Mouse (Mus musculus): ENCODE results near the gene Scn11a. TPM values are rescaled to one million over a fixed set of nuclear protein-coding genes. Genes with fewer than 3 reads are reported as not detected.

The Scn11a gene
- 0.04 TPM in 1 of 2 replicates, not detected in the other for total RNA-seq (2021)
- long read RNA-seq, experiment 1 = 0 reads
- long read RNA-seq, experiment 2 = 0 reads

DNA sequence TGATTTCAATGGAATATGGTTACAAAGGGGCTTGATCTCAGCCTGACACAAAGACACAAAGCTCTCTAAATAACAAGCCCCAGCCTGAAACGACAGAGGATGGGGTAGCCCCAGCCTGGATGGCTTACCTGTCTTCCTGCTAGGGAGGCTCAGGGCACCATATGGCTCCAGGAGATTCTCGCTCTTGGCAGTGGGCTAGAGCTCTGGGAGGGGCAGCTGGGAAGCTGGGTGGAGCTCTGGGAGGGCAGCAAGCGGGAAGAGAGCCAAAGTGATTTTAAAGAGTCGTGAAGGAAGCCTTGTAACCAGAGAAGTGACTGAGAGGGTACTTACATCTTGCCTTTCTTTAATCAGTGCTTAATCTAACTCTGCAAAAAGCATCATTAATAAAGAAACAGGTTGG lies at the start of gene Scn11a:
Gene Scn11a, minus strand, starts transcription at position 160 of the 400 bp plus-strand sequence.
- DNase-seq = no peak

DNA sequence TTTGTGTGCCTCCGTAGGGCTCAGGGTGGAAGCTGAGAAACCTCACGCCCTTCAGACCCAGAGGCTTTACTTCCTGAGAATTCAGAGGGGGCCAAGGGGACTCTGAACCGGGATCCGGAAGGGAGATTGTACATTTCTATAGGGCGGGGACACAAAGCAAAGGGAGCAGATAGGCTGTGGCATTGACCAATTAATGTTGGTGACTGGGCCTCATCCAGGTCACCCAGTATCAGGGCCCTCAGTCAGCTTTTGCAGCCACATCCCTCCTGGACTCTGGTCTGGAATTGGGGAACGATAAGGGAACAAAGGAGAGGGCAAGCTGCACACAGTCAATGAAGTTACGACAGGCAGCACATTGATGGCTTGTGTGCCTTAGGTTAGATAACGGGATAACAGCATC lies 28.9 kb upstream of the Scn11a start:
- DNase-seq = no peak

DNA sequence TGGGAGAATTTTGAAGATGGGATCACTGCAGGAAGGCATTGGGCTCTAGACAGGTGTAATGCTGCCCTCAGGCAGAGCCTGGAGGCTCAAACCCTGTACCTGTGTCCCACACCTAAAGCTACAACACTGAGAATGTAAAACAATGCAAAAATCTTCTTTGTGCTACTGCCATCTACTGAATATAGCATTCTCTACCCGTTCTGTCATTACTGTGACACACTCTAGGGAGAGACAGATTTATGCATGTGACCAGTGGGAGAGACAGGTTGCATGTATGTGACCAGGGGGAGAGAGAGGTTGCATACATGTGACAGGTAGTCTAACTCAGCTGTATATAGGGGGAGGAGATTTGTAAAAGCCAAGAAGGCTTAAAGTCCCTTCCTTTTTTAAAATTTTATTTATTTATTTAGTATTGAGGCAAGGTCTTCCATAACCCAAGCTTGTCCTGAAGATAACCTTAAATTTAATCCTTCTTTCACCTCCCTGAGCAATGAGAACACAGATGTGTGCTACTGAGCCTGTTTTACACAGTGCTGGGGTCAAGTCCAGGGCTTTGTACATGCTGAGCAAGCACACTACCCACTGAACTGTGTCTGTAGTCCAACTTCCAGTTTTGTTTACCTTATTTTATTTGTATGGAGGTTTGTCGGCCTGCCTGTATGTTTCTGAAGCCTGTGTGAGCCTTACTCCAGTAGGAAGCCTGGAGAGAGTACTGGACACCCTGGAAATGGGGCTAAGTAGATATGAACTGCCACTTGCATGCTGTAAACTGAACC lies 28.0 kb upstream of the Scn11a start:
- no peak for DNase-seq

DNA sequence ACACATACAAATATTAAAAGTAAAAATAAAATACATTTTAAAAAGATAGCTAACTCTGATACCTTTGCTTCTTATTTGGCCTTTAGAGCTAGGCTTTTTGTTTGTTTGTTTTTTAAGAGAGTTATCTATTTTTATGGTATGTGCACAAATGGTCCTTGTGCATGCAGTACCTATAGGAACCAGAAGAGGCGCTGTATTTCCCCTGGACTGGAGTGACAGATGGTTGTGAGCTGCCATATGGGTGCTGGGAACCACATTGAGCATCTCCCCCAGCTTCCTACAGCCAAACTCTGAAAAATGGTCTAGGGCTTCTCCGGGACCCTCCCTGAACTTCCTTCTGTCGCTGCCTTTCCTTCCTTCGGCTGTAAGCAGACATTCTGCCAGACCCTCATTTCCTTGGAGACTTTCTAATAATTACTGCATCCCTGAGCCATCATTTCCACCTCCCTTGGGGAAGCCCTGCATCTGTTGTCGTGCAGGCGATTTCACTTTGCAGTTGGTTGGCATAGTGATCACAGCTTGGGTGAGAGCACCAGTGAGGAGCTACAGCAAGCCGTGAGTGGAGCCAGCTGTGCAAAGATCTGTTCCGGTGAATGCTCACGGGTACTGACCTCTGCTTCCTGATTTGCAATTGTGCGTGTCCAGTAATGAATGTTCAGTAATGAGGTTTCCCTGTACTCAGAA lies 27.2 kb upstream of the Scn11a start:
- DNase-seq = no peak

DNA sequence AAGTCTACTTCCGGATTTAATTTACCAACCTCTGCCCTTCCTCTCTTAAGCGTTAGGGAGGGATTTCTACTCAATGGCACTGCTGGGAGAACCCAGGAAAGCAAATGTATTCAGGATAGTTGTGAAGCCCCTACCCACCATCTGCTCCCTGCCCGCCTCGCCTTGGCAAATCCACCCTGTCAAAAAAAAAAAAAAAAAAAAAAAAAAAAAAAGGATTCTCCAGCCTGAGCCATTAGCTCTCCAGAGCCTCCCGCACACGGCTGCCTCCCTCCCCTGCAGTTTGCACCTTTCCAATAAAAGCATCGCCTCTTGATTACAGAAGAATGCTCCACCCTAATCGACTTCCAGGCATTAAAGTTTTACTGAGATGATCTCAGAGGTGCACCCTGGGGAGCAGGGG lies 24.0 kb upstream of the Scn11a start:
- DNase-seq = no peak

DNA sequence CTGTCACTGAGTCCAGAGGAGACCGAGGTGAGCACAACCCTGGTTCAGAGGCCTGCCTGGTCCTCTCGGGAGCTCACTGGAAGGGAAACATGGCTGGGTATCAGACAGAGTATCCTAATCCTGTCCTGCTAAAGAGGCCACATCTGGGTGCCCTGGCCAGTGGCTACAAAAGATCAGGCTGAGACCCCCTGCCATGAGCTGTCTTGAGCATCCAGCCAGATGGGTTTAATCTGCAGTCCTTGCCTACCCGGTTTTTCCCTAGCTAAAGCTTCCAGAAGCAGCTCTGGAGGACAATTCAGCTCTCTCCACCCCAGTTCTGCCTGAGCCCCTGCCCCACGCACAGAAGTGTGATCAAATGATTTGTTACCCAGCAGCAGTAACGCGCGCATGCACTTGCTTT lies 23.4 kb upstream of the Scn11a start:
- no peak for DNase-seq

DNA sequence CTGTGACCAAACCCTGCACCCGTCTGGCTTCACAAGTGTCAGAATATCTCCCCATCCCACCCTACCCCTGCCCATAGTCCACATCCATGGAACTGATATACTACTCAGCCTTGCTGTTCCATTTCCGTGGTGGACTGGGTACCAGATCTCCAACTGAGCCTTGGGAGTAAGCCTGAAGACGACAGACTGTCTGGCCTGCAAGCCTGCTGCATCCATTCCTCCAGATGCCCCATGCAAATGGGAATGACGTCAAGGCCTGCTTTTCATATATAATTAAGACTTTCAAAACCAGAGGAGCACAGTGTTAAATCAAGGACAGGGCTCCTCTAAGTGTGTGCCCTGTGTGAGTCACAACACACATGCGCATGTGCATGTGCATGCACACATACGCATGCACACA lies 21.9 kb upstream of the Scn11a start:
- no peak for DNase-seq

DNA sequence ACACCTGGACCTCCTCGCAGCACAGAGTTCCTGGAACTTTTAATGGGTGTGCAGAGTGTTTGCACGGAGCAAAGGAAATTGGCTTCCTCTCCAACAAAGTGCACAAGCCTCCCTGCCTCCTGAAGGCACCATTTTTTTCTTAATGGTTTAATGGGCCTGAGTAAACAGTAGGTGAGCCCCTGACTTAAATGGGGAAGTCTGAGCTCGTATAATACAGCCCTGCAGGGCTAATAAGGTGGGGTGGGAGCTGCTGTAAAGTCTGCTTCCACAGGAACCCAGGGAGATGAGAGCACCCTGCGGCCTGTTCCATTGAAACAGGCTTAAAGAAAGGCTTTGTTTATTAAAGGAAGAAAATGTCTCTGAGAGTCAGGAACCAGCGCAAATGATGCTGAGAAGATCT lies 19.5 kb upstream of the Scn11a start:
- no peak for DNase-seq

DNA sequence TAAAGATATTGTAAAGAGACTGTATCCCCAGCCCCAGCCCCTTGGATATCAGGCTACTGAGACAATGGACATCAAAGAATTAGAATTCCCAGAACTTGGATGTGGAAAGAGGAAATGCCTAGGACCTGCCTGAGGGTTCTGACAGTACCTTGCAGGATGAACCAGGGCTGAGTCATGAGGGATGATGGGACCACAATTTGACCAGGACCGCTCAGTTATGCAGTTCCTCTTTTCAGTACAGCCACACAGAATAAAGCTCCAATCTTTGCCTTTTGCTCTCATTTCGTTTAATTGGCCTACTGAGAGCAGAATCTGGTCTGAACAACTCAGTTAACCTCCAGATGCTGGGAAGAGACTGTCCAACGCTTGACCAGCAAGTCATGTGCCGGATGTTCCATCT lies 18.3 kb upstream of the Scn11a start:
- DNase-seq = no peak

DNA sequence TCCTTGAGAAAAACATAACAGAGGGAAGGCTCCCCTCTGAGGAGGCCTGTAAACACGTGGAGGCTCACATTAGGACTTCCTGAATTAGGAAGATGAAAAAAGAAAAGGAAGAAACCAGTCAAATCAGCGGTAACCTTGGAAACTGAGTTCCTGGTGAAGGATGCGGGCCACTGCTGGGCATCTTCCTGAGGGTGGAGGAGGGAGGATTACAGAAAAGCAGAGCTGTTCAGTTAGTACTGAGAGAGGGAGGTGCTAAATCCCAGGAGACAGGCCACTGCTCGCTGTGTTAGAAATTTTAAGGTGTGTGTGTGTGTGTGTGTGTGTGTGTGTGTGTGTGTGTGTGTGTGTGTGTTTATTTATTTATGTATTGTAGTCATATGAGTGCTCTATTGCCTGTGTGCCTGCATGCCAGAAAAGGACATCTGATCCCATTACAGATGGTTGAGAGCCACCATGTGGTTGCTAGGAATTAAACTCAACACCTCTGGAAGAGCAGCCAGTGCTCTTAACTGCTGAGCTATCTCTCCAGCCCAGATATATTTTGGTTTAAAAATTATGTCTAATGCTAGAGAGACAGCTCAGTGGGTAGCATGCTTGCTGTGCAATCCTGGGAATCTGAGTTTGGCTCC lies 17.4 kb upstream of the Scn11a start:
- no peak for DNase-seq

DNA sequence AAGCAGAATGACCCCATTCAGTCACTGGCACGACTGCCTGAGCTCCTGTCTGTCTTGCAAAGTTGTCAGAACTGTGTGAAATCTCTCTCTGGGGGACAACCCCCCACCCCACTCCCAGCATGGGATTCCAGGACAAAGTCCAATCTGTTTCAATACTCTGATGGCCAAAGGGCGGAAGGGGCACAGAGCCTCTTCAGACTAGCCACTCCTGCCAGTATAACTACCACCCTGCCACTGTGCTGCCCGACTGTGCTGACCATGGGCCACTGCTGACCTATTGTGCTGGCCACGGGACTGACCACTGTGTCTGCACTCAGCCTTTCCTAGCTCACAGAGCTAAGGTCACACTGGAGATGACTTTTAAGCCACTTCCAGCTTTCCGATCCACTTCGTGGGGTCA lies 16.8 kb upstream of the Scn11a start:
- DNase-seq = no peak

DNA sequence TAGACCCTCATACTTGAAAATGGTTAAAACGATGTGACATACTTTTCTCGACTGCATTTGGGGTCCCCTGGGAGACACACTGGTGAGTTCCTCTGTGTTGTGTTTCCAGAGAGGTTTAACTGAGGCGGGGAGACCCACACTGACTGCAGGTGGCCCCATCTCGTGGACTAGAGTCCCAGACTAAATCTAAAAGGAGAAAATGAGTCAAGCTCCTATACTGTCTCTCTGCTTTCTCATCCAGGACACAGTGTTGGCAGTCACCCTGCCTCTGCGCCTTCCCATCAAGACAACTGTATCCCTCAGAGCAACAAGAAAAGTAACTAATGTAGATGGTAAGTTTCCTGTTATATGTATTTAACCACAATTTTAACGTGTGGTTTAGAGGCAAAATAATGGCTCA lies 15.9 kb upstream of the Scn11a start:
- no peak for DNase-seq

DNA sequence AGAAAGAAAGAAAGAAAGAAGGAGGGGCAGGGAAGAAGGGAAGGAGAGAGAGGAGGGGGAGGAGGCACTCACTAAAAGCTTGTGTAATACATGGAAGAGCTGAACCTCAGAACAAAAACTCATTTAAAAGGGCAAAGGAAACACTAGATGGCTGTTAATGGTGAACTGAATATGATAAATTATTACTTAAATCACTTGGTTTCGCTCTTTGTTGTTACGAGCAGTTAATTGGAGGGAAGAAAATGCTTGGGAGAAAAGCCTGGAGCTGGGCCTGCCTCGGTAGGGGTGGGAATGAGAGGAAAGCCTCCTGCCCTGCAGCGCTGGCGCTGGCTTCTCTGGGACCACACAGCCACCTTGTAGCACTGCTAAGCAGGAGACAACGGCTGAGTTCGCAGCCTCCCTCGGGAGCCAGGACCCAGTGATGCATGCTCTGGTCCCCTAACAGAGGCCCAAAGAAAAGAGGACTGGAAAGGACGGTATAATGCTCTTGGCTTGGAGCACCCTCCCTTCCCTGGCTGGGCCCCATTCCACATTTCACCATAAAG lies 10.4 kb upstream of the Scn11a start:
- DNase-seq = no peak

DNA sequence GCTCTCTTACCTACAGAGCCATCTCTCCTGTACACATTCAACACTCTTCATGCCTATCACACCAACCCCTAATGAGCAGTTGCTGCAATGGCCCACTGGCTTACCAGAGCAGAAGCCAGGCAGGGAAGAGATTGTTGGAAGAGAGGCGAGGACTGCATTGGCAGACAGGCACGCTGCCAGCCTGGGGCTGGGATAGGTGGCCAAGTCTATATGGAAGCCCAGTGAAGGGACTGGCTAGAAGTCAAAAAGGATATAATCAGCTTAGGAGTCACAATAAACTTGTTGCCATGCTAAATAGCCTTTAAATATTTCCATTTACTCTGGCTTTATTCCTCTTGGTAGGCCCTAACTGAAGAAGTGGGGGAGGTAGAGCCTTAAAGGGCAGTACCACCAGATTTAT lies 5.7 kb upstream of the Scn11a start:
- DNase-seq = no peak

DNA sequence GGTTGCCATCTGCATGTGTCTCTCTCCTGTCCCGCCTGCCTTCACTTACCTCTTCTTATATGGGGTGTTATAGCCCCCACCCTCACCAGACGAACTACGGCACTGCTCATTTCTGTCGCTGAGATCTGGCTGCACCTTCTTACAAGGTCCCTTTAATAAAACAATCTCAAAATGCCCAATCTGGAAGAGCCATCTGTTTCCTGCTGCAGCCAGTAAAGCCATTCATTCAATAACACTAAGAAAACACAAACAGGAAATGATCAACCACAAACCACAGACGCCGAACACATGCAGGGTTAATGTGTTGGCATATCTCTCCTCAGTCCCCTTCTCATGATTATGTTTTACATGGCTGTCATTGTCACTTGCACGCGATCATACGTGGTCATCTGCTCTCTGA lies 1.5 kb downstream of the Scn11a start:
- DNase-seq = no peak

DNA sequence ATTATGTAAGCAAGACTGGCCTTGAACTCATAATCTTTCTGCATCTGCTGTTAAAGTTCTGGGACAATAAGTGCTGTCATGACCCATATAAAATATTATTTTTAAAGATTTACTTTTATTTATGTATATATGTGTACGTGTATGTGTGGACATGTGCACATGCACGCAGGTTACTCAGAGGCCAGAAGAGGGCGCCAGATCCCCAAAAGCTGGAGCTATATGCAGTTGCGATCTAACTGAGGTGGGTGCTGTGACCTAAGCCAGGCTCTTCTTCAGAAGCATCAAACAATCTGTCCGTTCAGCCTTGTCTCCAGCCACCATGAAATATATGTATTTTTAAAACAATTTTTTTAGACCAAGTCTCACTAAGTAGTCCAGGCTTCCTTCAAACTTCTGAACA lies 11.6 kb downstream of the Scn11a start:
- no peak for DNase-seq

DNA sequence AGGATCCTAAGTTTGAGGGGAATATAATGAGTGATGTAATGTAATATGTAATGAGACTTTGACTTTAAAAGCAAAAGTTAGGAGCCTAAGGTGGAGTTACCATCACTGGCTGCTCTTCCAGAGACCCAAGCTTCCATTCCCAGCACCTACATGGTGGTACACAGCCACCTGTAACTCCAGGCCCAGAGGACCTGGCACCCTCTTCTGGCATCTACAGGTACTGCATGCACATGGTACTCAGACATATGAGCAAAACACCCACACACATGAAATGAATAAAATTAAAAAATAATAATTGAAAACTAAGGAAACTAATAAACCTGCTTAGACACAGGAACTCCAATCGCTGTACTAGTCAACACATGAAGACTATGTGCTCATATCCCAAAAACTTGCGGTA lies 18.8 kb downstream of the Scn11a start:
- no peak for DNase-seq

DNA sequence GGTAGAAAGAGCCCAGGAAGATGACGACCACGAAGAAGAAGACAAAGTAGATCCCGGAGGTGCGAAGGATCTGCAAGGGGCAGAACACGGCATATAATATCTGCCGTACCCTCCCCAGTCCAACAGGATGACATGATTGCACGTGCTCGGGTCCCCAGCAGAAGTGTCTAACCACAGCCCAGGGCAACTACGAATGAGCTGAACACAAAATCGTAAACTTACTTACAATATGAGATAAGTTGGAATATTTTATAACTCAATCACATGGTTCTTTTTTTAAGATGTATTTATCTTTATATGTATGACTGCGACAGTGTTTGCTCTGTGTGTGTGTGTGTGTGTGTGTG lies 20.8 kb downstream of the Scn11a start:
- DNase-seq = no peak

DNA sequence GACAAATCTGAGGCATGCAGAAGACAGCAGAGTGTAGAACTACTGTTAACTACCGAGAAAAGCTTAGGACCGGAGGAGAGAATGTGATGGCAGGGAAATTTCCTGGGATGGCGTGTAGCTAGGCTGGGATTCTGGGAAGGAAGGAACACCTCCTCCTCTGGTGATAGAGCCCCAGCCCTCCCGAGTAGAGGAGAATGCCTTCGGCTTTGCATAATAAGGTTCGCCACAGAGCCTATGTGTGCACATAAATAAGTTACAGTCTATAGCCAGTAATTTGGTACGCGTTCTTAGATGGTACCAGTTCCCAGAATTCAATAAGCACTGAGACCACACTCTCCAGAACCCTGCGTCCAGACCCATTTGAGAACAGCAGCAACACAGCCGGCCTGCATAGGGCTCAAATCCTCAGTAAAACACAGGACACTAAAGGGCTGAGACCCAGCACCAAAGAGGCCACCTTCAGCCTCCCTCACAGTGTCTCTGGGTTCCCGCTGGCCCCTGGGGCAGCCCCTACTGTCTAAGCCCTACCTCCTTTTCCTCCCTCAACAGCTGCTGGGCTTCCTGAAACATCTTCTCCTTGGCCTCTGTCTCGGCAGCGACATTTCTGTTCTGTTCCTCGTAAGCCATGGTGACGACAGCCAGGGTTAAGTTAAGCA lies 21.3 kb downstream of the Scn11a start:
- DNase-seq = no peak

DNA sequence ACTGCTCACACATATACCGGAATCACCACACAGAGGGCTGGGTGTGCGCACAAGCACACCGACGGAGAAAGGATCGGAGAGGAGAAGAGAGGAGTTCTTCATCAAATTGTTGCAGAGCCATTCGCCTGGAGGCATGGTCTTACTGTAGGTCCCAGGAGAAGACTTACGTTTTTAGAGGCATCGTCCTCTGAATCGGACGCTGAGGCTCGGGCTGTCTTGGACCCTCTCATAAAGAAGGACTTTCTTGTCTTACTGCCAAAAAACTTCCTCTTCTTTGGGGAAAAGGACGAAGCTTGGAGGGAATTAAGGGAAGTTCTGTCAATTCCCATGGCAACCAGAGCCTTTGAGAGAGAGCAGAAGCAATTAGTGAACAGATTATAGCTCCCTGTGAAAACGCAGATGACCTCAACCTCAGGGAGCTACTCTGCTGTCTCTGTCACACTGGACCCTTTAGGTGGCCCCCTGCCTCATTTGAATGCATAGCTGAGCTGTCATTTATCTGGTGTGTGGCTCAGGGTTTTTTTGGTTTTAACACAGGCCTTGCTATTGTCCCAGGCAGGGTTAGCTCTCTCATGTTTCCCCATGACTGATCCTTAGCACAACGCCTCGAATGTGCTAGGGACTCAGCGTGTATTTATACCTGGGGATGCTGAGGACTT lies 22.0 kb downstream of the Scn11a start:
- no peak for DNase-seq

DNA sequence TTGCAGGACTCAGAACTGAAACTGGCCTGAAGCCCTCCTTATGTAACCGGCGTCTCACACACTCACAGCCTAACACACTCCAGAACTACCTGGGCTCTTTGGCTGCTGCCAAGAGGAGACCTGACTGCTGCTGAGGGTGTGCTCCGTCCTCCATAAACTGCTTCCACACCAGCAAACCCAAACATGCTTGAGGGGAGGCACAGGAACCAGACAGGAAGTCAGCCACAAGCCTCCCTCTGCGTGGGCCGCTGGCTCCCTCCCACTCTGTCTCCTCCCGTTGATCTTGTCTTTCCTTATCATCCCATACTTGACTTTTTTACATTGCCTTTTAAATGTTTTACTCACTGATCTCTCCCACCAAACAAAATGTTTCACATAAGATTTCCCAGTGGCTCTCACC lies 23.8 kb downstream of the Scn11a start:
- DNase-seq = no peak

DNA sequence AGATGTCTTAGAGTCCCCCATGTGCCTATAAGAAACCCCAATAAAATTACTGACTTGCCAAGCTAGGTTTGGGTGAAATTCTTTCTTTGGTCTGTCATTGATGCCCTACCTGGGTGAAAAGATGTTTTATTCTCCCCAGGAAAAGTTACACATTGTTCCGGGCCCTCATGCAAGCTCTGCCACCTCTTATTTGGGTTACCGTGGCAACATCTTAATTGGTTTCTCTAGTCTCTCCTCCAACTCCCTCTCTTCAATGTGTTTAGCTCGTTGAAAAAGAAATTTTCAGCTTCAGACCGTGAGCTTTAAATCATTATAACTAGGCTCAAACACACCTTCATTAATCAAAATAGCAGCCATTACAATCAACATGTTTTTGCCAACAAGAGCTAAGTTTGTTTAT lies 28.5 kb downstream of the Scn11a start:
- no peak for DNase-seq

Data from adrenal gland, postnatal 14 days (tissue).